Mouse (Mus musculus) intestine, postnatal 0 days (tissue): ENCODE results near the gene Zbtb38. TPM values are rescaled to one million over a fixed set of nuclear protein-coding genes. Genes with fewer than 3 reads are reported as not detected.
A peak's percentile ranks its signal among the peaks of the same experiment; 100 is the strongest.

Source experiments
- ATAC-seq: fragments of 200-750 bp; cut with Nextera tagmentation; 2 replicates; pipeline ENCODE4 v1.8.0; 2017; ENCODE audit warnings: mild to moderate bottlenecking, moderate TSS enrichment, moderate library complexity
- H3K27ac ChIP-seq: fragments of 300-500 bp; sonication (generic); 2 replicates; pipeline ENCODE4 v1.5.1; 2014; ENCODE audit warnings: mild to moderate bottlenecking, low read depth, low read length, moderate library complexity
- H3K27me3 ChIP-seq: fragments of 300-500 bp; sonication (generic); replicated peaks from 2 replicates; pipeline ENCODE4 v1.6.1; 2014; ENCODE audit warnings: low read length, mixed read lengths; ENCODE audit not compliant: control insufficient read depth, insufficient read depth
- H3K36me3 ChIP-seq: fragments of 300-500 bp; sonication (generic); 2 replicates; pipeline ENCODE4 v1.6.1; 2014; ENCODE audit warnings: mild to moderate bottlenecking, moderate library complexity; ENCODE audit not compliant: control insufficient read depth, insufficient read depth
- H3K4me1 ChIP-seq: fragments of 300-500 bp; sonication (generic); replicated peaks from 2 replicates; pipeline ENCODE4 v1.6.1; 2014; ENCODE audit warnings: antibody characterized with exemption, low read length, mixed read lengths; ENCODE audit not compliant: control insufficient read depth, insufficient read depth
- H3K4me2 ChIP-seq: fragments of 300-500 bp; sonication (generic); replicated peaks from 2 replicates; pipeline ENCODE4 v1.6.1; 2014; ENCODE audit warnings: low read depth, mild to moderate bottlenecking, moderate library complexity
- H3K4me3 ChIP-seq: fragments of 300-500 bp; sonication (generic); 2 replicates; pipeline ENCODE4 v1.5.1; 2014; ENCODE audit warnings: low read depth, low read length
- H3K9ac ChIP-seq: fragments of 300-500 bp; sonication (generic); 2 replicates; pipeline ENCODE4 v1.6.1; 2014; ENCODE audit warnings: mild to moderate bottlenecking, low read depth, low read length
- H3K9me3 ChIP-seq: fragments of 300-500 bp; sonication (generic); 2 replicates; pipeline ENCODE4 v1.6.1; 2016; ENCODE audit warnings: mixed run types; ENCODE audit not compliant: control insufficient read depth
- CTCF ChIP-seq: sonication (generic); IDR thresholded peaks from 2 replicates; pipeline ENCODE4 v1.5.1; 2016; ENCODE audit warnings: low read depth, mild to moderate bottlenecking, control low read depth, antibody characterized with exemption, moderate library complexity
- WGBS: fragments of 180-500 bp; shearing (Covaris S2); extraction: QIAGEN DNeasy Blood & Tissue Kit; methylation state at CpG from one replicate; pipeline ENCODE4 v1.1.7; 2014; 5-methylcytosine and 5-hydroxymethylcytosine counted together
- polyA plus RNA-seq: library from polyadenylated mRNA; unstranded; fragments of >200 nt; fragmentation: Nextera tagmentation; extraction: Ambion mirVana; gene quantifications from 2 replicates; pipeline ENCODE4 v1.2.1, GENCODE M21; 2015

Gene Zbtb38
- polyA plus RNA-seq, 1 experiment from 2014 or later = 18.5 TPM

DNA sequence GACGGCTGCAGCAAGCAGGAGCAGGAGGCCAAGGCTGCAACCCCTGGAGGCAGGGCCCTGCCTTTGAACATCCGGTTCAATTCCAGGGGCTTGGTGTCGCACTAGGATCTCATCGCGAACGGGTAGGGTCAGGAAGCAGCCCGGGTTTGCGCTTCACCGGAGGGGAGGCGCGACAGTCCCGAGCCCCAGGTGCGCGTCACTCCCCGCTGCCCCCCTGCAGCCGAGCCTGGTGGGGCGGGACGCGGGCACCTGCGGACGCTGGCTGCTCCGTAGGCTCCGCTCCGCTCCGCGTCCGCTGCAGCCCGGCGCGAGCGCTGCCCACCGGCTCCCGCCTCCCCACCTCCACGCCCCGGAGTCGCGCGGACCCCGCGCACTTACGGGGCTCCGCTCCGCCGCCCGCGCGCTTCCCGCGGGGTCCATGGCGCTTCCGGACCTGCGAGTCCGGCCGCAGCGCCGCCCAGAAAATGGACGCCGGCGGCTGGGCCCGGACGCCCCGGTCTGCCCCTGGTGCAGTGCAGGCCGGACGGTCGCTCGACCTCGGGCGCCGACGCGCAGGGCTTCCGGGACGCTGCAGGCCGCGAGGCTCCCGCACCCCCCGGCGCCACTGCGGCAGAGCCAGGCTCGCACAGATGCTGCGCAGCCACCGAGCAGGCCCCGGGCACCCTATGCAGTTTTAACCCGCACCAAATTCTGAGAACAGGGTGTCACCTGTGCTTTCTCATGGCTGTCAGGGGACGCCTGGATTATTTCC, 33.0 kb downstream of the Zbtb38 start:
- ATAC-seq = peak; percentile 84
- TF ChIP-seq CTCF = peak; percentile 19; the same call in 1 of the 2 replicates
- Histone ChIP-seq H3K4me1 (0 out of 2 replicates have a peak, but pooled peaks cover 2% of the 10 kb centered on the region), H3K27me3 (no peaks in the 10 kb centered on the region), H3K27ac (peak overlapping the region; percentile 99), H3K9me3 (no peaks in the 10 kb centered on the region), H3K36me3 (peaks cover 8% of the 10 kb centered on the region; the same call in 1 of the 2 replicates), H3K4me3 (peak overlapping the region; percentile 86), H3K9ac (peak overlapping the region; percentile 98), H3K4me2 (peak overlapping the region; percentile 65)
- under 1% methylated on average over 75 of the region's 85 CpGs for WGBS

DNA sequence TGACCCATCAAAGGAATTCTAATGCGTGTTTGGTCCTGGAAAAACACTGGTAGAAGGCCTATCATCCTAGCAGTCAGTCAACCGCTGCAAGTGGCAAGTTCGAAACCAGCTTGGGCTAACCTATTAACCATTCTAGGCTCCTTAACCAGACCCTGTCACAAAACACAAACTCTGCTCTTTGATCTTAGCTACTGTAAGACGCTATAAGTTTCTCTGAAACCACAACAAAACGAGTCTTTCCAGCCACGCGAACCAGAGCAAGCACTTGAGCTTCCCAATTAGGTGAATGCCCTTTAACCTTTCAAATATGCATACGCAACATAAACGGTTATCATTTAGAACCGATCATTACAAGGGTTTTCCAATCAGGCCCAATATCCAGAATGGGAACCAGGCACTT, 33.7 kb downstream of the Zbtb38 start:
- H3K4me3 ChIP-seq = peak overlapping the region; percentile 86
- 0 out of 2 replicates have a peak, but pooled peaks cover 2% of the 10 kb centered on the region for H3K4me1 ChIP-seq
- no peaks in the 10 kb centered on the region for H3K9me3 ChIP-seq
- peak overlapping the region; percentile 98 for H3K9ac ChIP-seq
- H3K36me3 ChIP-seq = peaks cover 11% of the 10 kb centered on the region; the same call in 1 of the 2 replicates
- no peaks in the 10 kb centered on the region for H3K27me3 ChIP-seq
- WGBS = 31% methylated on average over 10 of the region's 10 CpGs
- peak overlapping the region; percentile 65 for H3K4me2 ChIP-seq
- H3K27ac ChIP-seq = peak overlapping the region; percentile 99
- no peak for TF ChIP-seq CTCF
- ATAC-seq = no peak

DNA sequence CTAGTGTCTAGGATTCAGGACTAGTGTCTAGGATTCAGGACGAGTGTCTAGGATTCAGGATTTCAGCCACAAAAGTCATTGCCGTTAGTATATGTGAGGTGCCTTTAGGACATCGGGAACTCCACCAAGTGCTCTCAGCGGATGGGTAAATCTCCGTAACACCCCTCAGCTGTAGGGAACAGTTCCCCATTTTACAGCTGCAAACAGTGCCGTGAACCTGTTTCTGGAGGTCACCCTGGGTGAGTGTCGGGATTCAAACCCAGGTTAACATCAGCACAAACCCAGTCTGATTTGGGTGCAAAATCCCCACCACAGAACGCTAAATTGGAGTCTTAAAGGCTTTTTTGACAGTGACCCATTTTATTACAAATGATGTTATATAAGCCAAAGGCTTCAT, 34.2 kb downstream of the Zbtb38 start:
- Histone ChIP-seq H3K9ac (no peak overlapping the region), H3K27me3 (no peaks in the 10 kb centered on the region), H3K27ac (no peak overlapping the region), H3K36me3 (peaks cover 11% of the 10 kb centered on the region; the same call in 1 of the 2 replicates), H3K4me2 (peak overlapping the region; percentile 65), H3K4me3 (no peak overlapping the region), H3K9me3 (no peaks in the 10 kb centered on the region), H3K4me1 (0 out of 2 replicates have a peak, but pooled peaks cover 2% of the 10 kb centered on the region)
- TF ChIP-seq CTCF = no peak
- 89% methylated on average over 8 of the region's 8 CpGs for WGBS
- no peak for ATAC-seq

DNA sequence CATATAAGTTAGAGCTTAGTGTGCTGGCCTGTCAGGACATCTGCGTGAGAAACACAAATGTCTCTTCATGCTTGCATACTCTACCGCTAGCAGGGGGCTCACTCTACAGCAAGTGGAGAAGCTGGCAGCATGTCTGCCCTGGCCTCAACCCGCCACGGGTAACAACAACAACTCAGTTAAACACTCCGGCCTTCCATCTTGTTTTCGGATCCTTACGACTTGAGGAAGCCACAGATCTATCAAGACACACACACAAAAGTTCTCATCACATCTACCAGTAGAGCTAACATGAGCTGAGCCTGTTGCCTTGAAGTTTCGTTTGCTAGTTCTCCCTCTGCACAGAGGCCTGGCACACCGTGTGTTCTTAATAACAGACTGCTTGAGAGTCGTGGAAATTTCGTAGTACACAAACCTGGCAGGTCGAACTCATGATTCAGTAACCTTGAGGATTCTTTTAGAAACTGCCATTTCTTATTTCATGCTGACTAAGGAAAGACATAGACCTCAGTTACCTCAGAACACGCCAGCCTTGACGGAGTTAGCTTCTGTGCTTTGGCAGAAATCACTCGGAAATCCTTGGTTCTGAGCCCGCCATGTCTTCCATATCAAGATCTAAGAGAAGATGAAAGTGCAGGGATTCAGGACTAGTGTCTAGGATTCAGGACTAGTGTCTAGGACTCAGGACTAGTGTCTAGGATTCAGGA, 34.8 kb downstream of the Zbtb38 start:
- no peak overlapping the region for H3K4me3 ChIP-seq
- no peak for ATAC-seq
- TF ChIP-seq CTCF = no peak
- no peak overlapping the region for H3K27ac ChIP-seq
- 90% methylated on average over 16 of the region's 16 CpGs for WGBS
- peak overlapping the region; percentile 65; the same call in 1 of the 2 replicates for H3K4me2 ChIP-seq
- no peaks in the 10 kb centered on the region for H3K9me3 ChIP-seq
- H3K4me1 ChIP-seq = 0 out of 2 replicates have a peak, but pooled peaks cover 2% of the 10 kb centered on the region
- H3K9ac ChIP-seq = no peak overlapping the region
- H3K27me3 ChIP-seq = no peaks in the 10 kb centered on the region
- peaks cover 11% of the 10 kb centered on the region; the same call in 1 of the 2 replicates for H3K36me3 ChIP-seq

DNA sequence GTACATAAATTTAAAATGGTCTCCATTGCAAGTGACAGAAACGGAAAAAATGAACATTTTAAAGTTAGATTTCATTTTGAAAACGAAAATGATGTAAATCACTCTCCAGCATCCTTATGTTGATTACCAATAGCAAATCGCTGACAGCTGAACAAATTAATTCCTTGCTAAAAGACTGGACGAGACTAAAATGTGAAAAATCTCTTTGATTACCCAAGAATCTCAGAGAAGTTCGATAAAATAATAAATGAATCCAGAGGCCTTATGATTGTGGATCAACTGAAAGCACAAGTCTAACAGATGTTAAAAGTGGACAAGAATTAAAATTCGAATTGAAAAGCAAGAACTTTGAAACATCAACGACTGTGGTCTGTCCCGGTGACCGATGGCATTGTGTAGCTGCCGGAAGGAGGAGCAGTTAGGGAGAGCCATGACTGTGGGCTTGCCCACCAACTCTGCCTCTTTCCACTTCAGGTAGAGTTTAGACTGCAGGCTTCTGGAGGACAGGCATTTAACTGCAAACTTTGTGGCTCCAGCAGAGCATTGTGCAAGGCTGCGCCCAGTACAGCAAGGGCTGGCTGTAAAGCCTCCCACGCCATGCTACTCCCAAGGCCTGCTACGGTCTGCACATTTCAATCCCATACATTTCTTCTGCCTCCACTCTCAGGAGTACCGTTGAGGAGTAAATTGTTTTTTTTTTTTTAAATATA, 35.7 kb downstream of the Zbtb38 start:
- no peaks in the 10 kb centered on the region for H3K9me3 ChIP-seq
- WGBS = 90% methylated on average over 14 of the region's 14 CpGs
- no peak for TF ChIP-seq CTCF
- H3K4me2 ChIP-seq = no peak overlapping the region
- no peak overlapping the region for H3K27ac ChIP-seq
- H3K9ac ChIP-seq = no peak overlapping the region
- H3K4me3 ChIP-seq = no peak overlapping the region
- 0 out of 2 replicates have a peak, but pooled peaks cover 2% of the 10 kb centered on the region for H3K4me1 ChIP-seq
- peaks cover 11% of the 10 kb centered on the region; the same call in 1 of the 2 replicates for H3K36me3 ChIP-seq
- H3K27me3 ChIP-seq = no peaks in the 10 kb centered on the region
- no peak for ATAC-seq

DNA sequence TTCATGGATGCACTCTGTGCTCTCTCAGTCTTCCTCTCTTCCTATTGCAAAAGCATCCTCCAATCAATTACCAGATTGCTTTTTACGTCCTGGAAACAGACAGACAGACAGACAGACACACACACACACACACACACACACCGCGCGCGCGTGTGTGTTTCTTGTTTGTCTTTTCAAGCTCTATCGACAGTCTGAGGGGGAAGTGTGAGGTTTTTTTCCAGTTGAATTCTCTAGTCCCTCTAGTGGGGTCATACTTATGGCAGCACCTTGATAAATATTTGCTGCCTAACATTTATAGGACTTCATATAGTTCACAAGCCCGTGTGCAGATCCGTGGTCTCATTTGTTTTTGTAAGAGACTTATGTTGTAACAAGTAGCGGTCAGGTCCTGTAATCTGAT, 36.5 kb downstream of the Zbtb38 start:
- H3K9me3 ChIP-seq = no peaks in the 10 kb centered on the region
- no peak for TF ChIP-seq CTCF
- H3K4me2 ChIP-seq = no peak overlapping the region
- no peak for ATAC-seq
- 0 out of 2 replicates have a peak, but pooled peaks cover 2% of the 10 kb centered on the region for H3K4me1 ChIP-seq
- 72% methylated on average over 10 of the region's 10 CpGs for WGBS
- H3K27me3 ChIP-seq = no peaks in the 10 kb centered on the region
- H3K9ac ChIP-seq = no peak overlapping the region
- H3K36me3 ChIP-seq = peaks cover 11% of the 10 kb centered on the region; the same call in 1 of the 2 replicates
- H3K27ac ChIP-seq = no peak overlapping the region
- no peak overlapping the region for H3K4me3 ChIP-seq
